Mouse (Mus musculus) forebrain, embryonic 12.5 days (tissue): ENCODE results near the gene Pusl1. TPM values are rescaled to one million over a fixed set of nuclear protein-coding genes. Genes with fewer than 3 reads are reported as not detected.
A peak's percentile ranks its signal among the peaks of the same experiment; 100 is the strongest.

Experiments
- ATAC-seq: fragments of 200-750 bp; cut with Nextera tagmentation; 2 replicates; pipeline ENCODE4 v1.8.0; 2017; ENCODE audit warnings: moderate TSS enrichment; ENCODE audit not compliant: low FRiP score
- H3K27ac ChIP-seq: fragments of 300-500 bp; sonication (generic); 2 replicates; pipeline ENCODE4 v1.5.1; 2016; ENCODE audit warnings: mild to moderate bottlenecking
- H3K27me3 ChIP-seq: fragments of 300-500 bp; sonication (generic); 2 replicates; pipeline ENCODE4 v1.6.1; 2016; ENCODE audit warnings: mild to moderate bottlenecking
- H3K36me3 ChIP-seq: fragments of 300-500 bp; sonication (generic); replicated peaks from 2 replicates; pipeline ENCODE4 v1.6.1; 2016; ENCODE audit warnings: mild to moderate bottlenecking
- H3K4me1 ChIP-seq: fragments of 300-500 bp; sonication (generic); 2 replicates; pipeline ENCODE4 v1.6.1; 2016
- H3K4me2 ChIP-seq: fragments of 300-500 bp; sonication (generic); 2 replicates; pipeline ENCODE4 v1.6.1; 2016; ENCODE audit warnings: mild to moderate bottlenecking, moderate library complexity
- H3K4me3 ChIP-seq: fragments of 300-500 bp; sonication (generic); replicated peaks from 2 replicates; pipeline ENCODE4 v1.5.1; 2016; ENCODE audit warnings: mild to moderate bottlenecking
- H3K9ac ChIP-seq: fragments of 300-500 bp; sonication (generic); 2 replicates; pipeline ENCODE4 v1.6.1; 2016; ENCODE audit warnings: mild to moderate bottlenecking
- H3K9me3 ChIP-seq: fragments of 300-500 bp; sonication (generic); 2 replicates; pipeline ENCODE4 v1.6.1; 2016
- WGBS: fragments of 180-500 bp; shearing (Covaris S2); methylation state at CpG from one replicate; pipeline ENCODE4 v1.1.7; 2016; 5-methylcytosine and 5-hydroxymethylcytosine counted together
- polyA plus RNA-seq: library from polyadenylated mRNA; unstranded; fragments of >200 nt; fragmentation: Nextera tagmentation; extraction: Ambion mirVana; gene quantifications from 2 replicates; pipeline ENCODE4 v1.2.1, GENCODE M21; 2016

Pusl1 gene
- 44.6 and 48.8 TPM in 2 replicates for polyA plus RNA-seq

GRCm38 (mm10) chr4:155891551-155892001 lies at the start of gene Pusl1, which contains the start of gene Acap3:
Gene Pusl1, minus strand, starts transcription at chr4:155891781.
Gene Acap3, plus strand, starts transcription at chr4:155891822.
- Histone ChIP-seq H3K9ac (peak within 1 kb of the TSS; percentile 92), H3K36me3 (peaks cover 47% of the 10 kb centered on the region), H3K9me3 (no peaks in the 10 kb centered on the region), H3K27ac (peak within 1 kb of the TSS; percentile 99), H3K4me1 (peaks cover 50% of the 10 kb centered on the region), H3K4me3 (peak within 1 kb of the TSS; percentile 93), H3K4me2 (peak within 1 kb of the TSS; percentile 99), H3K27me3 (no peaks in the 10 kb centered on the region)
- peak; percentile 90 for ATAC-seq
- 0% methylated on average over 52 of the region's 52 CpGs for WGBS

GRCm38 (mm10) chr4:155932031-155932430 lies 40.5 kb upstream of the Pusl1 start:
- no peak for ATAC-seq
- H3K9ac ChIP-seq, result no peak overlapping the region
- 62% methylated on average over 1 of the region's 1 CpGs for WGBS

GRCm38 (mm10) chr4:155908751-155909150 lies 17.2 kb upstream of the Pusl1 start:
- ATAC-seq, result no peak

More at GRCm38 (mm10) chr4:155932031-155932430, 40.5 kb upstream of the Pusl1 start:
- Histone ChIP-seq H3K4me1 (no peaks in the 10 kb centered on the region), H3K9me3 (0 out of 2 replicates have a peak, but pooled peaks cover 2% of the 10 kb centered on the region), H3K27me3 (peaks cover 10% of the 10 kb centered on the region; the same call in 1 of the 2 replicates), H3K4me3 (no peak overlapping the region), H3K4me2 (no peak overlapping the region), H3K36me3 (no peaks in the 10 kb centered on the region), H3K27ac (no peak overlapping the region)

GRCm38 (mm10) chr4:155908281-155908680 lies 16.7 kb upstream of the Pusl1 start:
- H3K4me1 ChIP-seq, result no peaks in the 10 kb centered on the region
- no peaks in the 10 kb centered on the region for H3K27me3 ChIP-seq
- H3K36me3 ChIP-seq, result peaks cover 41% of the 10 kb centered on the region
- no peak overlapping the region for H3K4me3 ChIP-seq
- H3K9me3 ChIP-seq, result no peaks in the 10 kb centered on the region
- no peak overlapping the region for H3K4me2 ChIP-seq
- no peak overlapping the region for H3K27ac ChIP-seq
- ATAC-seq, result no peak
- WGBS, result 76% methylated on average over 7 of the region's 7 CpGs
- H3K9ac ChIP-seq, result no peak overlapping the region

More at GRCm38 (mm10) chr4:155908751-155909150, 17.2 kb upstream of the Pusl1 start:
- Histone ChIP-seq H3K36me3 (peaks cover 36% of the 10 kb centered on the region), H3K9me3 (no peaks in the 10 kb centered on the region), H3K4me2 (no peak overlapping the region), H3K27me3 (no peaks in the 10 kb centered on the region), H3K4me3 (no peak overlapping the region), H3K4me1 (no peaks in the 10 kb centered on the region), H3K9ac (no peak overlapping the region), H3K27ac (no peak overlapping the region)
- WGBS, result 94% methylated on average over 4 of the region's 4 CpGs

GRCm38 (mm10) chr4:155907003-155907402 lies 15.4 kb upstream of the Pusl1 start:
- WGBS, result 90% methylated on average over 11 of the region's 11 CpGs
- H3K9me3 ChIP-seq, result no peaks in the 10 kb centered on the region
- H3K4me3 ChIP-seq, result no peak overlapping the region
- no peak overlapping the region for H3K4me2 ChIP-seq
- no peak for ATAC-seq
- H3K4me1 ChIP-seq, result no peaks in the 10 kb centered on the region
- H3K27me3 ChIP-seq, result no peaks in the 10 kb centered on the region
- no peak overlapping the region for H3K9ac ChIP-seq
- H3K27ac ChIP-seq, result no peak overlapping the region
- H3K36me3 ChIP-seq, result peaks cover 54% of the 10 kb centered on the region

GRCm38 (mm10) chr4:155906125-155906524 lies 14.5 kb upstream of the Pusl1 start:
- no peaks in the 10 kb centered on the region for H3K27me3 ChIP-seq
- no peak overlapping the region for H3K4me2 ChIP-seq
- H3K9ac ChIP-seq, result no peak overlapping the region
- ATAC-seq, result no peak
- no peak overlapping the region for H3K27ac ChIP-seq
- no peaks in the 10 kb centered on the region for H3K9me3 ChIP-seq
- H3K4me1 ChIP-seq, result no peaks in the 10 kb centered on the region
- 90% methylated on average over 9 of the region's 9 CpGs for WGBS
- H3K4me3 ChIP-seq, result no peak overlapping the region
- peaks cover 62% of the 10 kb centered on the region for H3K36me3 ChIP-seq

GRCm38 (mm10) chr4:155905634-155906033 lies 14.1 kb upstream of the Pusl1 start:
- Histone ChIP-seq H3K4me3 (no peak overlapping the region), H3K27me3 (no peaks in the 10 kb centered on the region), H3K27ac (no peak overlapping the region), H3K9ac (no peak overlapping the region), H3K36me3 (peaks cover 67% of the 10 kb centered on the region), H3K4me1 (no peaks in the 10 kb centered on the region), H3K9me3 (no peaks in the 10 kb centered on the region), H3K4me2 (no peak overlapping the region)
- WGBS, result 83% methylated on average over 13 of the region's 13 CpGs
- no peak for ATAC-seq

- Histone ChIP-seq H3K9me3 (no peaks in the 10 kb centered on the region), H3K27ac (no peak overlapping the region), H3K4me3 (no peak overlapping the region), H3K27me3 (no peaks in the 10 kb centered on the region), H3K4me1 (no peaks in the 10 kb centered on the region), H3K4me2 (no peak overlapping the region), H3K36me3 (peaks cover 79% of the 10 kb centered on the region), H3K9ac (no peak overlapping the region)
- WGBS, result 97% methylated on average over 12 of the region's 13 CpGs
- no peak for ATAC-seq
Measured at GRCm38 (mm10) chr4:155904318-155905102, 12.9 kb upstream of the Pusl1 start.

- WGBS, result 96% methylated on average over 13 of the region's 13 CpGs
- Histone ChIP-seq H3K9me3 (no peaks in the 10 kb centered on the region), H3K4me2 (no peak overlapping the region), H3K9ac (no peak overlapping the region), H3K36me3 (peaks cover 91% of the 10 kb centered on the region), H3K4me3 (no peak overlapping the region), H3K27me3 (no peaks in the 10 kb centered on the region), H3K27ac (no peak overlapping the region), H3K4me1 (no peaks in the 10 kb centered on the region)
- ATAC-seq, result no peak
Measured at GRCm38 (mm10) chr4:155903246-155903645, 11.7 kb upstream of the Pusl1 start.

GRCm38 (mm10) chr4:155901205-155901604 lies 9.6 kb upstream of the Pusl1 start:
- ATAC-seq, result no peak
- Histone ChIP-seq H3K4me2 (no peak overlapping the region), H3K36me3 (peaks cover 93% of the 10 kb centered on the region), H3K27ac (no peak overlapping the region), H3K4me1 (no peaks in the 10 kb centered on the region), H3K4me3 (no peak overlapping the region), H3K9ac (no peak overlapping the region), H3K9me3 (no peaks in the 10 kb centered on the region), H3K27me3 (no peaks in the 10 kb centered on the region)
- 86% methylated on average over 3 of the region's 3 CpGs for WGBS

GRCm38 (mm10) chr4:155899355-155899754 lies 7.8 kb upstream of the Pusl1 start:
- 96% methylated on average over 7 of the region's 7 CpGs for WGBS
- H3K4me2 ChIP-seq, result no peak overlapping the region
- no peaks in the 10 kb centered on the region for H3K27me3 ChIP-seq
- no peak overlapping the region for H3K9ac ChIP-seq
- H3K27ac ChIP-seq, result no peak overlapping the region
- H3K36me3 ChIP-seq, result peaks cover 81% of the 10 kb centered on the region
- H3K4me1 ChIP-seq, result peaks cover 17% of the 10 kb centered on the region
- no peaks in the 10 kb centered on the region for H3K9me3 ChIP-seq
- ATAC-seq, result no peak
- no peak overlapping the region for H3K4me3 ChIP-seq

GRCm38 (mm10) chr4:155898318-155898717 lies 6.7 kb upstream of the Pusl1 start:
- peaks cover 27% of the 10 kb centered on the region for H3K4me1 ChIP-seq
- H3K4me2 ChIP-seq, result no peak overlapping the region
- no peak overlapping the region for H3K27ac ChIP-seq
- peaks cover 70% of the 10 kb centered on the region for H3K36me3 ChIP-seq
- H3K27me3 ChIP-seq, result no peaks in the 10 kb centered on the region
- ATAC-seq, result no peak
- no peaks in the 10 kb centered on the region for H3K9me3 ChIP-seq
- WGBS, result 95% methylated on average over 2 of the region's 2 CpGs
- H3K4me3 ChIP-seq, result no peak overlapping the region
- H3K9ac ChIP-seq, result no peak overlapping the region

- peaks cover 52% of the 10 kb centered on the region for H3K36me3 ChIP-seq
- ATAC-seq, result no peak
Measured at GRCm38 (mm10) chr4:155896461-155896860, 4.9 kb upstream of the Pusl1 start.

More at GRCm38 (mm10) chr4:155896461-155896860, 4.9 kb upstream of the Pusl1 start:
- Histone ChIP-seq H3K4me1 (peaks cover 35% of the 10 kb centered on the region), H3K4me2 (no peak overlapping the region), H3K9ac (no peak overlapping the region), H3K27ac (no peak overlapping the region), H3K9me3 (no peaks in the 10 kb centered on the region), H3K27me3 (no peaks in the 10 kb centered on the region), H3K4me3 (no peak overlapping the region)
- WGBS, result 98% methylated on average over 12 of the region's 12 CpGs
